8 mouse cellular contexts compared by ENCODE assay signal in the genomic region with DNA sequence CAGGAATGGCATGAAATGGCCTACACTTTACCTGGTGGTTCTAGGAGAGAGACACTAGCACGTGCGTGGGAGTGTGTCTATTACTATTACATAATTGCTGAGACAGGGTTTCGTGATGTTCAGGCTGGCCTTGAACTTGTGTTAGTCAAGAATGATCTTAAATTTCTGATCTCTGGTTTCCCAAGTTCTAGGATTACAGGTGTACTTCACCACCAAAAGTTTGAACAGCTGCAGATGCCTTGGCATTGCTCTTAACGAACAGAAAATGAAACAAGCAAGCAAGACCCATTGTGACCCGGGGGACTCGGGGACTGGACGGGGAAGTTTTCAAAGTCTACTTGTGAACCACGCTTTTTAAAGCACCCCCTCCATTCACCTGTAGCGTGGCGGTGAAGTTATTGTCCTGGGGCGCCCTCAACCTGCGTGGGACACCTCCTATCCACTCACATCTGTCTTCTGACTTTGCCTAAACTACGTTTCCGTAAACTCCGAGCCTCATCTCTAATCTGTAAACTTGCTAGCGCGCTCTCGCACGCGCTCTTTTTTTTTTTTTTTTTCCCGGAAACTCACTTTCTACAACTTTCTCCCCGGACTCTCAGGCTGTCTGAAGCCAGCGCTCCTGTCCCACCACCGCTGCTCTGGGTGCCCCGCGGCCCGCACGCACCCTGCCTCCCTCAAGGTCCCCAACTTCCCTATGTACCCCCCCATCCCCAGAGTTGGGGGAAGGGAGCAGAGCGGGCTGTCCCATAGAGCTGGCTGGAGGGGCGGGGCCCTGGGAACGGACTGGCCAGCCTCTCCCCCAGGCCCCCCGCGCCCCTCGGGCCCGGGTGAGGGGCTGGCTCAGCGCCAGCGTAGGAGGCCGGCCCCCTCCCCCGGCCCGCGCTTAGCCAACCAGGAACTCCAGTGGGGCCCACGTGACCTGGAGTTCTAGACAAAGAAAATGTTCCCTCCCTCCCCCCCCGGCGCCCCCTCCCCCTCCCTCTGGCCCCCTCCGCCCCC.
DNase-seq lines count a peak whose midpoint lies in the region; ATAC-seq and TF ChIP-seq lines count a peak whose summit lies in the region.

No protein-coding gene starts in this region.

- 5% methylated on average over 42 of the region's 45 CpGs for WGBS in heart, embryonic 16.5 days
- 2% methylated on average over 42 of the region's 45 CpGs for WGBS in limb, embryonic 13.5 days
- 1% methylated on average over 39 of the region's 45 CpGs for WGBS in midbrain, embryonic 11.5 days
- 6% methylated on average over 29 of the region's 45 CpGs for WGBS in stomach, postnatal 0 days

- no peak for TF ChIP-seq CTCF in stomach, postnatal 0 days (IDR thresholded peaks at IDR 0.05; ENCODE audit: low read depth)

- TF ChIP-seq EP300 in stomach, postnatal 0 days (optimal IDR thresholded peaks at IDR 0.05), result no peak

- peak; percentile 70 to 83 for DNase-seq in adrenal gland, adult (ENCODE audit: inconsistent age in 2 of 2, low spot score in 1 of 2)
- DNase-seq in adrenal gland, adult 8-10 months, result no peak
- DNase-seq in midbrain, embryonic 11.5 days (ENCODE audit: low spot score, missing footprints), result peak; percentile 98
- DNase-seq in stomach, postnatal 0 days (ENCODE audit: low spot score), result peak; percentile 64
- DNase-seq in right cerebral cortex, postnatal 36 days (ENCODE audit: low spot score in 2 of 2), result no peak

- H3K27me3 ChIP-seq in heart, embryonic 16.5 days (ENCODE audit: control insufficient read depth, insufficient read depth, low read length), result no peaks in the 10 kb centered on the region
- no peaks in the 10 kb centered on the region for H3K27me3 ChIP-seq in limb, embryonic 13.5 days
- peaks cover 3% of the 10 kb centered on the region for H3K27me3 ChIP-seq in midbrain, embryonic 11.5 days (ENCODE audit: control insufficient read depth, insufficient read depth, low read length)
- no peaks in the 10 kb centered on the region for H3K27me3 ChIP-seq in stomach, postnatal 0 days (ENCODE audit: control insufficient read depth, insufficient read depth, low read length)

- peak overlapping the region; percentile 56 for H3K4me3 ChIP-seq in heart, embryonic 16.5 days (ENCODE audit: low read length)
- H3K4me3 ChIP-seq in limb, embryonic 13.5 days, result peak overlapping the region; percentile 65
- peak overlapping the region; percentile 56 for H3K4me3 ChIP-seq in midbrain, embryonic 11.5 days (ENCODE audit: low read depth, low read length)
- H3K4me3 ChIP-seq in stomach, postnatal 0 days (ENCODE audit: low read depth, low read length), result peak overlapping the region; percentile 51

- H3K36me3 ChIP-seq in heart, embryonic 16.5 days (ENCODE audit: control insufficient read depth, insufficient read depth), result peaks cover 5% of the 10 kb centered on the region
- peaks cover 38% of the 10 kb centered on the region for H3K36me3 ChIP-seq in limb, embryonic 13.5 days
- H3K36me3 ChIP-seq in midbrain, embryonic 11.5 days (ENCODE audit: control insufficient read depth, insufficient read depth, low read length), result peaks cover 4% of the 10 kb centered on the region; the same call in 1 of the 2 replicates
- peaks cover 8% of the 10 kb centered on the region; the same call in 1 of the 2 replicates for H3K36me3 ChIP-seq in stomach, postnatal 0 days (ENCODE audit: control insufficient read depth, insufficient read depth, low read length)

- H3K9ac ChIP-seq in heart, embryonic 16.5 days (ENCODE audit: low read length), result peak overlapping the region; percentile 75
- H3K9ac ChIP-seq in limb, embryonic 13.5 days, result peak overlapping the region; percentile 84
- H3K9ac ChIP-seq in midbrain, embryonic 11.5 days (ENCODE audit: low read length), result peak overlapping the region; percentile 75
- peak overlapping the region; percentile 70 for H3K9ac ChIP-seq in stomach, postnatal 0 days (ENCODE audit: low read length)

- peak; percentile 57 for ATAC-seq in common myeloid progenitor, adult 5-6 weeks (replicated peaks; ENCODE audit: low read depth, poor library complexity, severe bottlenecking)
- ATAC-seq in heart, embryonic 16.5 days (replicated peaks; ENCODE audit: extremely low read depth, insufficient read depth, low FRiP score), result peak; percentile 47
- peak; percentile 81 for ATAC-seq in limb, embryonic 13.5 days (ENCODE audit: low FRiP score, low read depth)
- ATAC-seq in midbrain, embryonic 11.5 days (ENCODE audit: low FRiP score), result peak; percentile 91
- ATAC-seq in stomach, postnatal 0 days (ENCODE audit: low FRiP score, low TSS enrichment), result peak; percentile 41

- no peaks in the 10 kb centered on the region for H3K9me3 ChIP-seq in heart, embryonic 16.5 days (replicated peaks; ENCODE audit: control insufficient read depth, low read length)
- no peaks in the 10 kb centered on the region for H3K9me3 ChIP-seq in limb, embryonic 13.5 days
- H3K9me3 ChIP-seq in midbrain, embryonic 11.5 days (ENCODE audit: control insufficient read depth, low read length), result no peaks in the 10 kb centered on the region
- no peaks in the 10 kb centered on the region for H3K9me3 ChIP-seq in stomach, postnatal 0 days (ENCODE audit: control insufficient read depth, low read length)

- peak overlapping the region; percentile 76 for H3K4me2 ChIP-seq in heart, embryonic 16.5 days (ENCODE audit: low read depth, low read length)
- peak overlapping the region; percentile 86 for H3K4me2 ChIP-seq in limb, embryonic 13.5 days (replicated peaks)
- peak overlapping the region; percentile 77 for H3K4me2 ChIP-seq in midbrain, embryonic 11.5 days
- H3K4me2 ChIP-seq in stomach, postnatal 0 days (replicated peaks; ENCODE audit: low read depth), result peak overlapping the region; percentile 90

- H3K4me1 ChIP-seq in heart, embryonic 16.5 days (ENCODE audit: control insufficient read depth, insufficient read depth, low read length), result peaks cover 67% of the 10 kb centered on the region
- H3K4me1 ChIP-seq in limb, embryonic 13.5 days, result peaks cover 76% of the 10 kb centered on the region
- H3K4me1 ChIP-seq in midbrain, embryonic 11.5 days (ENCODE audit: control insufficient read depth, insufficient read depth, low read length), result peaks cover 52% of the 10 kb centered on the region
- H3K4me1 ChIP-seq in stomach, postnatal 0 days (replicated peaks; ENCODE audit: control insufficient read depth, insufficient read depth), result no peaks in the 10 kb centered on the region; the same call in 1 of the 2 replicates

- H3K27ac ChIP-seq in heart, embryonic 16.5 days (ENCODE audit: low read length), result peak overlapping the region; percentile 86
- peak overlapping the region; percentile 95 for H3K27ac ChIP-seq in limb, embryonic 13.5 days
- H3K27ac ChIP-seq in midbrain, embryonic 11.5 days (ENCODE audit: low read depth, low read length), result peak overlapping the region; percentile 73
- peak overlapping the region; percentile 85 for H3K27ac ChIP-seq in stomach, postnatal 0 days (replicated peaks)

Comparison
In these comparisons a context has a peak if more than half of its experiments do, and no peak if none do; other contexts are left out.
1. DNase-seq: peak in adrenal gland, adult (2 of 2), midbrain, embryonic 11.5 days (single experiment) and stomach, postnatal 0 days (single experiment); none in adrenal gland, adult 8-10 months (single experiment) and right cerebral cortex, postnatal 36 days (0 of 2).
2. ATAC-seq: peak in every context shown above with its lines; median percentile 91 in midbrain, embryonic 11.5 days; 81 in limb, embryonic 13.5 days; 57 in common myeloid progenitor, adult 5-6 weeks; 47 in heart, embryonic 16.5 days; 41 in stomach, postnatal 0 days.
3. Peak in every context shown above with its lines, with median percentiles within 50 percentile points of each other: H3K27ac ChIP-seq, H3K4me2 ChIP-seq, H3K4me3 ChIP-seq and H3K9ac ChIP-seq.